Mouse (Mus musculus): ENCODE data around the gene BC005537.
A peak's percentile ranks its signal among the peaks of the same experiment; 100 is the strongest.
"Not testable (repeated sequence)": the region's sequence is repeated elsewhere in the genome, so short reads cannot be mapped to it uniquely, and the experiment has no call there.

BC005537 gene

DNA sequence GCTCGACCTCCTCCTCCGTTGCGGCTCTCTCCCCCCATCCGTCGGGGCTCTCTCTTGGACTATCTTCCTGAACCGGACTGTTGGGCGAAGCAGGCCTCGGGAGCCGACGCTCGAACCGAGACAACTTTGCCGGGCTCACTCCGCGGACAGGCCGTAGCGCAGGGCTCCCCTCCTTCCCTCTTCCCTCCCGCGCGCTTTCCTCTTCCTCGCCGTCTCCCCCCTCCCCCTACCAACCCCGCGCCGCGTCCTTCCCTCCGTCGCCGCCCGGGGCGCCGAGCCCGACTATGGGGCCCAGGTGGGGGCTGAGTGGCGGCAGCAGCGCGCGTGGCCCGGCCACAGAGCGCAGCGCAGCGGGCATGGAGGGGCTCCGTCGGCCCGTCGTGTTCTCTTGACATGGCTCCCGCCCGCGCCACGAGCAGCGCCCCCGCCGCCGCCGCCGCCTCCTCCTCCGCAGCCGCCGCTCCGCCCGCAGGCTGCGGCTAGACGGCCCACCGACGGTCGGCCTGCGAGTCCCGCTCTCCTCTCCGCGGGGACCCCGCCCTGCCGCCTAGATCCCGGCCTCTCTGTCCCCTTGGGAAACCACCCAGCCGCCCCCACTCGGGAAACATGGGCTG lies at the start of gene BC005537:
Gene BC005537, plus strand, starts transcription at position 350 of the 614 bp plus-strand sequence.
- DNase-seq (ENCODE audit: low spot score) = no peak

DNA sequence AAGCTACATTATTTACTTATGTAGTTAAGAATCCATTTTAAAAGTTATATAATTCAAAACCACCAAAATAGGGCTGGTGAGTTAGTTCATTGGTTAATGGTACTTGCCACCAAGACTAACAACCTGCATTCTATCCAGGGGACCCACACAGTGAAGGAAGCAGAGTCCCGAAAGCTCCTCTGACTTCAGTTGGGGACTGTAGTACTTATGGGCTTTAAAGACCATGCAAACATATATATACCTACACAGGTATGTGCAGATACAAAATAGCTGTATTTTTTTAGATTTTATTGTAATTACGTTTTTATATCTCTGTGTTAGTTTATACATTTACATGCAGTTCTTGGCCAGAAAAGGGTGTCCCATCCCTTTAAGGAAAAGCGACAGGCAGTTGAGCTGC lies 44.7 kb upstream of the BC005537 start:
- no peak for DNase-seq (ENCODE audit: low spot score)

DNA sequence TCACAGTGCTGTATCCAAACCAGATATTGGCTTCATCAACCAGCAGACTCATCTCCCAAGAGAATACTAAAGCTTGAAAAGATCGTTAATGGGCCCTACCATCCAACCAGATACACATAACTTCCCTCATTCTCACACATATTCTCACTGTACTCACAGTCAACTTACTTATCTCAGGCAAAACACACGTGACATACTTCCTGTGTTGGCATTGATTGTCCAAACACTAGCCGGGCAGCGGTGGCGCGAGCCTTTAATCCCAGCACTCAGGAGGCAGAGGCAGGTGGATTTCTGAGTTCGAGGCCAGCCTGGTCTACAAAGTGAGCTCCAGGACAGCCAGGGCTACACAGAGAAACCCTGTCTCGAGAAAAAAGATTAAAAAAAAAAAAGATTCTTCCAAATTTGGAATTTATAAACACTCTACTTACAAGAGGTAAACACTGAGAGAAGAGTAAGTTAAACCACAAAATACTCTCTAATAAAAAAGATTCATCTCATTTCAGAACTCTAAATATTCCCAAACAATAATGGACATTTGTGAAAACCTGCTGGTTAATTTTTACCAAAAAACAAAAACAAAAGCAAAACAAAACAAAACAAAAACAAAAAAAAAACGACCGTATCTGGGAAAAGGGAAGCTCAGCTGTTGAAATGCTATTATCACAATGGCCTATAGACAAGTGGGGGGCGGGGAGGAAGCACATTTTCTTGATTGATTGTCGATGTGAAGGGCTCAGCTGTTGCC lies 43.5 kb upstream of the BC005537 start:
- DNase-seq (ENCODE audit: low spot score) = no peak

DNA sequence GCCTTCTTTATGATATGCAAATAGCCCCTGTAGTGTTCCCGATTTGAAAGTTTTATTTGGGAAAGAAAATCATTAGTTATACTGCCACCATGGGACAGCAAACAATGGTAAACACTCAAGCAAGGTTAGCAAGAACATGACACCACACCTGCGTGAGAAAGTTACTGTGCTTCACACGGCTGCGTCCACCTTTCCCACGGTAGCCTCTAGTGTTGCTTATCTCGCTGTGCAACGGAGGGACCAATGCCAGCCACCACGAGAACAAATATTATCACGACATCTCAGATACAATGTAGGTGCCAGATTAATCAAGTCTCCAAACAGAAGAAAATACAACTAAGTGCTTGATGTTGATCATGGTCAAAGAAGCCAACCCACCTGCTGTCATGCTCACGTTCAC lies 42.0 kb upstream of the BC005537 start:
- no peak for DNase-seq (ENCODE audit: low spot score)

DNA sequence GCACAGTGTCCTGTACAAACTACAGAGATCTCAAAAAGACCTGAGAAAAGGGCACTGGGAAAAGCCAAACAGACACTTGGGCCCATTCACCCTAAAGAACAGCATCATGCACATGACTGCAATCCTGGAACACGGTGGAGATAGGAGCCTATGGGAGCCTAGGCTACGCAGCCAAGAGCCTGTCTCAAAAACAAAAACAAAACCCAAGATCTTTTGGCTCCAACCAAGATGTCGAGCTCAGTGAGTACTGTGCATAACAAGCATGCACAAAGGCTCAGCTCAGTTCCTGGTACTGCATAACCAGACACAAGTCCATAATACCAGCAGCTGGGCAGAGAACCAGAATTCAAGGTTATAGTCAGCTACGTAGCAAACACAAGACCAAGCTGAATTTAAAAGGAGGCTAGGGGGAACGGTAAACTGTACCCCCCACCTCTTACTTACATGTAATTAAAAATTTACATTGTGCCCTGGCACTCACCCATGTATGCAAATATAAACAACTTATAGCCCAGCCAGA lies 41.0 kb upstream of the BC005537 start:
- DNase-seq (ENCODE audit: low spot score) = no peak

DNA sequence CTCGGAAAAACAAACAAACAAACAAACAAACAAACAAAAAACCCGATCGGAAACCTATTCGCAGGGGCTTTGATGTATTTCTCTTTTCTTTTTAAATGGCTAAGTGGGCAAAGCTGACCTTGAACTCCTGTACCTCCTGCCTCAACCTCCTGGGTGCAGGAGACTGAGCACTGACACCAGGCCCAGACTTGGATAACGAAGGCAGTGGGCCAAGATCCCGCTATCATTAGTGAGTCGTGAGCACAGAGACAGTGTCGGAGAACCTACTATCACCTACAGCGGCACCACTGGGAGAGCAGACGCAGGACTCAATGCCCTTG lies 40.4 kb upstream of the BC005537 start:
- DNase-seq (ENCODE audit: low spot score) = no peak

DNA sequence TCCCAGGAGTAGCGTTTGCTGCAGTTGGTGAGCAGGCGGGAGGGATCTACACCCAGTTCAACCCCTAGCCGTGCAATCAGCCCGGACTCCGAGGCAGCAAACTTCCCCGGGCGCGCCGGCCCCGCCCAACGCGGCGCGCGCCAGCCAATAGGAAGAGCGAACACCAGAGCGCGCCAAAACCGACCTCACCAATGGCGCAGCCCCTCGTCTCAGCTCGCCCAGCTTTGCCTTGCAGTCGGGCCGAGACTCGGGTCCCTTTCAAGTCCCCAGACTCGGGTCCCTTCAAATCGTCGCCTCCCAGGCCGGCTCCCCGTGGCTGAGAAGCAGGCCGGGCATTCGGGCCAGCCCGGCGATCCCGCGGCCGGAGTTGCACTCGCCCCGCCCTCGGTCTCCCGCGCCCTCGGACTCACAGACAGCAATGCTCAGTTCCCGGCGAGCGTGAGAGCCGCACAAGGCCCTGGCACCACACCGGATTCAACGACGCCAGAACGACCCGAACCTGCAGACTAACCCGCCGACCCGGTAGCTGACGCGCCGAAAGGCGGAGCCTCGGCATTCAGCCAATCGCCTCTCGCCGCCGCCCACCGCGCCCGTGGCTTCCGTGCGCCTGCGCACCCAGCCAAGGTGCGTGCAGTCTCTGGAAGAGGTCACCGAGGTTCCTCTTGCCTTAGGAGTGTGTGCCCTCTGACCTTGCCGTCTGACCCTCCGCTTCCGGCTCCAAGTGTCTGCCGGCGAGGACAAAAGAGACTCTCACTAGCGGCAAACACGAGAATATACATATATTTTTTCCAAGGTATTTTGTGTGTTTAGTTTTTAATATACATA lies 39.8 kb upstream of the BC005537 start, which contains the start of gene Gmnn:
Gene Gmnn, minus strand, starts transcription at position 521 of the 825 bp plus-strand sequence.
- peak; percentile 73 for DNase-seq (ENCODE audit: low spot score)

DNA sequence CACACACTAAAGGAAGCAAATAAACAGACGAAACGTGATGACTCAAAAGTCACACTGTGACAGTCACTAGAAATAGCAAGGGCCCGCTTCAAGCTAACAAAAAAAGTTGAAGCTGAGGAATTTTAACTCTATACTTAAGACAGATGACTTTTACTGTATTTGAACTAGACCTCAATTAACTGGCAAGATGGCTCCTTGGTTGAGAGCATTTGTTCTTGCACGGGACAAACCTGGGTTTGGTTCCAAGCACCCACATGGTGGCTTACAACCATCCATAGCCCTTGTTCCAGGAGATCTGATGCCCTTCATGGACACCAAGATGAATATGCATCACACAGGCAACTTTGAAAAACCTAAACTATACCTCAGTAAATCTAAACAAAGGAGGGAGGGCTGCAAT lies 39.2 kb upstream of the BC005537 start:
- DNase-seq (ENCODE audit: low spot score) = no peak

DNA sequence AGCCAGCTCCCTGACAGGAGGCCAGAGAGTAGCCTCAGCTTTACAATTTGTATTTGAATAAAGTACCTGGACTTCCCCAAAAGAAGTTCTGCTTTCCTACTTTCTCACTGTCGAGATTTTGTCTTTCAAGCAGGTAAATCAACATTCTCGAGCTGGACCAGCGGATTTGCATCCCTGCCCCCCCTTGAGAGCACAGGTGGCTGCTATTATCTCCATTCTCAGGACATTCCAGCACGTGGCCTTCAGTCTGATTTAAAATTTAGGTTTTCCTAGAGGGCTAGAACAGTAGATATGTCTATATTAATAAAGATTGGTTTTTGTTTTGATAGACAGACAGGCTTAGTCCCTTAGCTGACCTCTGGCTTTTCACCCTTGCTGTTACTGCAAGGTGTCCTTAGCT lies 33.6 kb upstream of the BC005537 start:
- DNase-seq (ENCODE audit: low spot score) = not testable (repeated sequence)

DNA sequence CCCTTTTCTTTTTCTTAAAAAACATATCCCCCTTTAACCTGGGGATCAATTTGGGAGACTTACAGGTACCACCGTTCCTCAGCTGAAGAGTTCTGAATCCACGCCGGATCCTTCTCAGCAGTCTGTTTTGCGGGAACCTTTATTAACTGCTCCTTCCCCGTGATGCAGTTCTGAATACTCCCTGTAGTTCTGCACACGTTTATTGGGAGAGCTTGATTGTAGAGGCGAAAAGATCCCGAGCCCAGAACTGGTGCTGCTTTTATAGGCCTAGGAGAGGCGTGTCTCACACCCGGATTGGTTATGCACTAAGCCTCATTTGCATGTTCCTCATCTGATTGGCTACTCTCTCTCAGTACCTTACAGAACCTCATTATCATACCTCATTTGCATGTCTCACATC lies 30.0 kb upstream of the BC005537 start:
- not testable (repeated sequence) for DNase-seq (ENCODE audit: low spot score)

DNA sequence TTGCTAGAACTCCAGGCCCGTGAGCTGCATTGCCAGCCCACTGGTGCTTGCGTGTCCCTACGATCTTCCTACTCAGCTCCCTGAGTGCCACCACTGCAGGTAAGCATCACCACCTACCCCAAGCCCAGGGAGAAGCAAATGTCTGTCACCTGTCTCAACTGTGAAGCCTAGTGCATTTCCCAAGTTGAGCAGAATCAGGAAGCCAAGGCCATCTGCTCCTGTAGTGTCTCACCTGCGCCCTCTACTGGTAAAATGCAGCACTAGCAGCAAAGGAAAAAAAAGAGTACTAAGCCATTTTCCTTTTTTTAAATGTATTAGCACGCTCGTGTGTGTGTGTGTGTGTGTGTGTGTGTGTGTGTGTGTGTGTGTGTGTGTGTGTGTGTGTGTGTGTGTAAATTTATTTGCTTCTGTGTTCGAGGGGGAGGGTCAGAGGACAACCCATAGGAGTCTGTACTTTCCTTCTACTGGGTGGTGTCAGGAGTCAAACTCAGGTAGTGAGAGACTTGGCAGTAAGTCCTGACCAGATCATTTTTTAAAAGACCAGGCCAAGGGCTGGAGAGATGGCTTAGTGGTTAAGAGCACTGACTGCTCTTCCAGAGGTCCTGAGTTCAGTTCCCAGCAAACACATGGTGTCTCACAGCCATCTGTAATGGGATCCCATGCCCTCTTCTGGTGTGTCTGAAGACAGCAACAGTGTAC lies 25.2 kb upstream of the BC005537 start:
- peak; percentile 46 for DNase-seq (ENCODE audit: low spot score)

DNA sequence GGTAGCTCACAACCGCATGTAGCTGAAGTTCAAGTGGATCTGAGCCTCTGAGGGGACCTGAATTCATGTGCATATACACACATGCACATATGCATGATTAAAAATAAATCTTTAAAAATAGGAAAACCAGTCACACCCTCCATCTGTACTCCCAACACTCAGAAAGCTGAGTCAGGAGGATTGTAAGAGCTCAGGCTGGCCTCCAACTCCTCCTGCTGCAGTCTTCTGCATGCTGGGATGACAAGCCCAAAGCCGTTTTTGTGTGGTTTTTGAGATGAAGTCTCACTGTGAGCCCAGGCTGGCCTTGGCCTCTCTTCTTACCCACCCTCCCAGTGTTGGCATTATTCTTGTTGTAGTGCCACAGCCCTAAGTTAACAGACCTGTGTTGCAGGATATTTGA lies 23.4 kb upstream of the BC005537 start:
- DNase-seq (ENCODE audit: low spot score) = no peak

DNA sequence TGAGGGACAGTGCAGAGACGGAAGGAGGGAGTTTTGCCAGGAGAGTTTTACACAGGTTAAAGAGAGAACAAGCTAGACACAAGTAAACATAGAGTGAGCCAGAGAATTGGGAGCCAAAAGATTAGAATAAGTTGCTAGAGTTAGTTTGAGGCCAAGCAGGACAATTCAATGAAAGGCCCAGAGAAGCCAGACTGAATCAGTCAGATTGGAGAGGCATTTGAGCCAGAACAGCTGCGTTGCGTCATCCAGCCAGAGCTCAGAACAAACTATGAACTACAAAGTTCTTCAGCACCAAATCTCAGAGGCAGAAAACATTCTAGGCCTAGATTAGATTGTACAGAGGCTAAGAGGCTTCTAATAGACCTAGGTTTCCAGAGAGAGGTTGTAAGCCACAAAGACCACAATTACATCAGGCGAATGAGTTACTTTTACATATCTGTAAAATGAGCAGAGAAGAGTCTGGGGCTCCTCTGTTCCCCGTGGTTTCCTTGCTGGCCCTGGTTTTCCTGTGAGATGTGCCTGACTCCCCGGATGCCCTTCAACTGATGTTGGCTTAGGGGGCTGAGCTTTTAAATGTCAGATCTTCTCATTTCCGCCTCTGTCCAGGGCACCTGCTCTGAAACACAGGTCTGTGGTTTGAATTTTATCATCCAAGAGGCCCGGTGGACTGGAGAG lies 22.6 kb upstream of the BC005537 start:
- DNase-seq (ENCODE audit: low spot score) = no peak

DNA sequence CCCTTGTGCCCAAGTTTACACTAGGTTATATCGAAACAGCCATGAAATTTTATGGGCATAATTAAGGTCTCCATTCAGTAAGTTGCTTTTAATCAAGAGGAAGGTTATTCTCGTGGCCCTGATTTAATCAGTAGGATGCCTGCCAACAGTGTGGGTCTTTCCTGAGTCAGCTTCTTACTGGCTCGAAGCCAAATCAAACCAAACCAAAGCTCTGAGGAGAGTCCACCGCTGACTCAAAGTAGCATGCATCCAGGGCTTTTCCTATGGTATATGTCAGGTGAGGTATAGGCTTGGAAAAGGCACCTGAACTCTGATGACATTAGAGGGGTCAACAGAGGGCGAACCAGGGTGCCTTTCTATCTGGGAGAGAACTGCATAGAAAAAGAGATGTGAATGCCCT lies 19.5 kb upstream of the BC005537 start:
- no peak for DNase-seq (ENCODE audit: low spot score)

DNA sequence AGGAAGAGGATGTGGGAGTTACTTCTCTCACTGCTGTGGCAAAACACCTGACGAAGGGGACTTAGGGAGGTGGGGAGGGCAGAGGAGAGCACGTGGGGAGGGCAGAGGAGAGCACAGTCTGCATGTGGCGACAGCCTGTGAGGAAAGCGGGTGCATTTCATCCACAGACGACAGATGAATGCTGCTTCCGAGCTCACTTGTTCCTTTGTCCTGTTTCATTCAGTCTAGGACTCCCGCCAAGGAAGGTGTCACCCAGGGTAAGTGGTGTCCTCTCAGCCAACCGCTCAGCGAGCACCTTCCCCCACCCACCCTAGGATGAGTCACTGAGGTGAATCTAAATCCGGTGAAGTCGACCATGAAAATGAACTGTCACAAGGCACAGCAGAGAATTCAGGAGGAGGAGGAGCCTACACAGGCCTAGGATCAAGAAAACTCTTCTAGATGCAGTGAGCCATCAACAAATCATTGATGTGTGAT lies 15.4 kb upstream of the BC005537 start:
- DNase-seq (ENCODE audit: low spot score) = no peak

DNA sequence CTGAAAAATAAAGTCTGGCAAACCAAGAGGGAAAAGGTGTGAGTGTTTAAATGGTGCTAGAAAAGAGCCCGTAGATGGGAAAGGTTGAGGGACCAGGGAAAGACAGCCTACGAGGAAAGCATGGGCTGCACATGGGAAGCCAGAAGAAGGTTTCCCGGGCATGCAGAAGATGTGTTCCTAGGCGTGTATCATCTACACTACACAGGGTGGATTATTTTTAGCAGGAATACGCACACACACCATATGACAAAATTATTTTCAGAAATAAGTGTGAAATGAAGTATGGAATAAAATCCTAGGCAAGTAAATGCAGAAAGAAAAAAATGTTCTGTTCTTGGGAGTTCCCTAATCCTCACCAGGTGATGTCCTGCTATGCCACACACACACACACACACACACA lies 14.0 kb upstream of the BC005537 start:
- DNase-seq (ENCODE audit: low spot score) = no peak

DNA sequence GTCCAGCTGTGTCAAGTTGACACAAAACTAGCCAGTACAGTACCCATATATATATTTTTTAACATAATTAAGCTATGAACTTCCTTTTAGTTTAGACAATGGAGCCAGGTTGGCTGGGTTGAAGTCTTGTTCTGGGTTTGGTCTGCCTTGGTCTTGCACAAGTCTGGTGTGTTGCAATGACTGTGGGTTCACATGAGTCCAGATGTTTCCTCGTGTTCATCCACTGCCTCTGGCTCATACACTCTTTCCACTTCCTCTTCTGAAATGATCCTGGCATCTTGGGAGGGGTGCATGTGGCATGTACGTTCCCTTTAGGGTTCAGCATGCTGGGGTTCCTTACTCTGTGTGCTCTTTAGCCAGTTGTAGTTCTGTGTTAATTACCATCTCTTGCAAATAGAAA lies 10.1 kb upstream of the BC005537 start:
- no peak for DNase-seq (ENCODE audit: low spot score)

DNA sequence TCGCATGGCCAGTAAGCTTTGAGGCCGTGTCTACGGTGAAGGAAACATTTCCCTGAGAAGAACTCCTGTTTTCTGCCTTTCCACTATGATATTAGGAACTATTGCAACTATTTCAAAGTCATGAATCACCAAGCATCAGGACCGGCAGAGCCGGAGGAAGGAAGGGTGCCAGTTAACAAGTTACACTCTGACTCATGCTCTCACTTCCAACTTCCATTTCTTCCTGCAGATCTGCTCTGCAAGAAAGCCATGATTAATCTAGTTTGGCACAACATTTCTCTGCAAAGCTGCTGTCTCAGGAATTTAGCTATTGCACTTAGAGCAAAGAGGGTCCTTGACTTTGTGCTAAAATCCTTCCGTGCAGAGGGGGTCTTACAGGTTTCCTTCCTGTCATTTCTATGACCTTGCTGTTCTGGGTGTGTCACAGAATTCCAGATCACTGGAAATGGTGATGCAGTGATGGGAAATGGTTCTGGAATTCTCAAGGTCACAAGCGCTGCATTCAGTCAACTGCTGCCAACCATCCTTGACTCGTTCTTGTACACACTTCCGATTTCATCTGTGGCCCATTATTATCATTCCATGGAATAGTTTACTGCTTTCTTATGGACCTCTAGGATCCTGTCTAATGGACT lies 8.9 kb upstream of the BC005537 start:
- no peak for DNase-seq (ENCODE audit: low spot score)

DNA sequence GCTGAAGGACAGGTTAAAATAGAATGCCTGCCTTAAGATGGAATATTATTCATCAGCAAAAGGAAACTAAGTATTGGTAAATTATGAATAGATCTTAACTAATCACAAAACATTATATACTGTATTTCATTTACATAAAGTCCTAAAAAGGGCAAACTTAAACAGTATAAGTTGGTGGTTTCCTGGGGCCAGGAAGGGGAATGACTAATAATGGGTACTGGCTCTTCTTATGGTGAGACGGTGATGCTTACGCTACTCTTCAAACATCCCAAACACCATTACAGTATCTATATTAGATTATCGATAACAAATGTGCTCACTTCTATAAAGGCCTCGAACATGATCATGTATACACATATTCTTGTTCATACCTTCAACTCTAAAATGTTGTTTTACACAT lies 2.8 kb upstream of the BC005537 start:
- DNase-seq (ENCODE audit: low spot score) = no peak

DNA sequence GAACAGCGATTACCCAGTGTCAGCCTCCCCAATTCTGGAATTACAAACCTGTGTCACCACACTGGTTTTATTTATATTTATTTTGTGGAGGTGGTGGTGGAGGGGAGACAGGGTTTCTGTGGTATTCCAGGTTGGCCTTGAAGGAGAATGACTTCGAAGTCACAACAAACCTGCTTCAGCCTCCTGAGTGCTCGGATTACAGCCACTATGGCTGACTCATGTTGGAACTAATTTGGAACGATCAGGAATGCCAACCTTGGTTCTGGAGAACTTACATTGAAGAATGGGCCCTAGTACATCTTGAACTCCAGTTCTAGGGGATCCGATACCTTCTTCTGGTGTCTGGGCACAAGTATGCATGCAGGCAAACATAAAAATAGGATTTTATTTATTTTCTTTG lies 2.1 kb upstream of the BC005537 start:
- DNase-seq (ENCODE audit: low spot score) = no peak

Data from left cerebral cortex, adult 11 months (tissue).